Mouse (Mus musculus) heart, embryonic 15.5 days (tissue): ENCODE data around the gene Cfap300. TPM values are rescaled to one million over a fixed set of nuclear protein-coding genes. Genes with fewer than 3 reads are reported as not detected.

Source experiments
- ATAC-seq: fragments of 200-750 bp; cut with Nextera tagmentation; replicated peaks from 2 replicates; pipeline ENCODE4 v1.8.0; 2017; ENCODE audit warnings: low read depth, moderate TSS enrichment; ENCODE audit not compliant: insufficient number of reproducible peaks, insufficient read depth, low FRiP score
- H3K27ac ChIP-seq: fragments of 300-500 bp; sonication (generic); 2 replicates; pipeline ENCODE4 v1.5.1; 2015; ENCODE audit warnings: mild to moderate bottlenecking, inconsistent platforms
- H3K27me3 ChIP-seq: fragments of 300-500 bp; sonication (generic); 2 replicates; pipeline ENCODE4 v1.6.1; 2015; ENCODE audit warnings: inconsistent platforms
- H3K36me3 ChIP-seq: fragments of 300-500 bp; sonication (generic); 2 replicates; pipeline ENCODE4 v1.6.1; 2015; ENCODE audit warnings: mild to moderate bottlenecking, inconsistent platforms
- H3K4me1 ChIP-seq: fragments of 300-500 bp; sonication (generic); replicated peaks from 2 replicates; pipeline ENCODE4 v1.6.1; 2015; ENCODE audit warnings: inconsistent platforms
- H3K4me2 ChIP-seq: fragments of 300-500 bp; sonication (generic); 2 replicates; pipeline ENCODE4 v1.6.1; 2015; ENCODE audit warnings: inconsistent platforms, mild to moderate bottlenecking, moderate library complexity
- H3K4me3 ChIP-seq: fragments of 300-500 bp; sonication (generic); 2 replicates; pipeline ENCODE4 v1.5.1; 2015; ENCODE audit warnings: mild to moderate bottlenecking, inconsistent platforms
- H3K9ac ChIP-seq: fragments of 300-500 bp; sonication (generic); 2 replicates; pipeline ENCODE4 v1.6.1; 2015; ENCODE audit warnings: mild to moderate bottlenecking, inconsistent platforms
- H3K9me3 ChIP-seq: fragments of 300-500 bp; sonication (generic); replicated peaks from 2 replicates; pipeline ENCODE4 v1.6.1; 2016; ENCODE audit warnings: inconsistent platforms
- WGBS: fragments of 180-500 bp; shearing (Covaris S2); methylation state at CpG from one replicate; pipeline ENCODE4 v1.1.7; 2015; ENCODE audit warnings: mixed read lengths; 5-methylcytosine and 5-hydroxymethylcytosine counted together
- polyA plus RNA-seq: library from polyadenylated mRNA; unstranded; fragments of >200 nt; fragmentation: Nextera tagmentation; extraction: Ambion mirVana; gene quantifications from 2 replicates; pipeline ENCODE4 v1.2.1, GENCODE M21; 2015

The Cfap300 gene
- polyA plus RNA-seq, 1 experiment from 2014 or later = 5.1 TPM

DNA sequence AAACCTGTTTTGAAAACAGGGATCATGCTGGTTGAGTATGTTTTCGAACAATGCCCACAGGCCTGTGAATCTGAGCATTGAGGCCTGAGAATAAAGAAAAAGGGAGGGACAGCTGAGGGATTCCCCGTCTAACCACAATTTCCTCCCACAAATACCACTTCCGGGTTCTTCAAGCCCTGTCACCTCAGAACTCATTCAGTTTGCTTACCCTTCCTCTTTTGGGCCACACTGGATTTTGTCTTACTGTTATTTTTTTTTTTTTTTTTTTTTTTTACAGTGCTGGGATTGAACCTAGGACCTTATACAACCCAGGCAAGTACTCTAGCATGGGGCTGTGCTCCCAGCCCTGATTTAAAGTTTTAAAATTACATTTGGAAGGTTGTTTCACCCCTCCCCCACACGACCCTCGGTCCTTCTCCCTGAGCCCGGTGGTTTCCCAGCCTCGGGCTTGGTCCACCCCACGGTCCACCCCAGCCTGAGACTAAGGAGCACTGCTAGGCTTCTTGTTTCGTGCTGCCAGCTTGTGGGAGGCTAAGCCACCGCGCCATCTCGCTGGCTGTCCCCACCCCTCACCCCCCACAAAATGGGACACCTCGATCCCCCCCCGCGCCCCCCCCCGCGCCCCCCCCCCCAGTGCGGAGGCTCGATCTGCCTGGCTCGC lies 25.2 kb downstream of the Cfap300 start:
- WGBS = 36% methylated on average over 17 of the region's 20 CpGs
- Histone ChIP-seq H3K4me2 (no peak overlapping the region), H3K36me3 (no peaks in the 10 kb centered on the region), H3K4me1 (no peaks in the 10 kb centered on the region), H3K27me3 (no peaks in the 10 kb centered on the region), H3K4me3 (no peak overlapping the region), H3K9me3 (no peaks in the 10 kb centered on the region), H3K27ac (no peak overlapping the region), H3K9ac (no peak overlapping the region)
- no peak for ATAC-seq

DNA sequence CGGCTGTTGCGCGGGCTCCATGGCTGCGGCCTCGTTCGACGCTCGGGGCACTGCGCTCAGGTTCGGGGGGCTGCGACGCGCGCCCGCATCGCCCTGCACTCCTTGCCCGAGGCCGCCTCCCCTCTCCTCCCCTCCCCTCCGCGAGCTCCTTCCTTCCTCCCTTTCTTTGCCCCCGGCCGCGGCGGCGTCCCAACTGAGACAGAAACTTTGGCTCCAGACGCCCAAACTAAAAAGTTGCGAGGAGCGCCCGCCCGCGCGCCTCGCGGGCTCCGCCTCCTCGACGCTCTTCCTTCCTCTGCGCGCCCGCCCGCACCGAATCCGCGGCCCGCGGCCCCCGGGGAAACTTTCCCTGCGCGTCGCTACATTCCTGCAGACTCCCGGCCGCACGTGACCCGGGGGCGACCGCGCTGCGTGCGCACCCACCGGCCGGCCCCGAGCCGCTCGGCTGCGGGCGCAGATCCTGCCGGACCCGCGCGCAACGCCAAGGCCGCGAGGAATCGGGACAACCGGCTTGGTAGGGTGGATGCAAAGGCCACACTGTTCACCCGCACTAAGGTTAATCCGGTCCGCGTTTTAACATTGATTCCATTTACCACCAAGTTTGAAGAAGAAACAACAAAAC lies 38.1 kb downstream of the Cfap300 start, which contains the start of gene Yap1:
Gene Yap1 (minus strand): TSS at position 227 of the 622 bp plus-strand sequence.
- peaks cover 16% of the 10 kb centered on the region for H3K36me3 ChIP-seq
- peak within 1 kb of the TSS; percentile 63 for H3K4me2 ChIP-seq
- WGBS = under 1% methylated on average over 78 of the region's 79 CpGs
- H3K4me1 ChIP-seq = peaks cover 16% of the 10 kb centered on the region
- peak; percentile 87 for ATAC-seq
- peak within 1 kb of the TSS; percentile 95 for H3K4me3 ChIP-seq
- no peaks in the 10 kb centered on the region for H3K27me3 ChIP-seq
- H3K9ac ChIP-seq = peak within 1 kb of the TSS; percentile 98
- no peaks in the 10 kb centered on the region for H3K9me3 ChIP-seq
- H3K27ac ChIP-seq = peak within 1 kb of the TSS; percentile 98

DNA sequence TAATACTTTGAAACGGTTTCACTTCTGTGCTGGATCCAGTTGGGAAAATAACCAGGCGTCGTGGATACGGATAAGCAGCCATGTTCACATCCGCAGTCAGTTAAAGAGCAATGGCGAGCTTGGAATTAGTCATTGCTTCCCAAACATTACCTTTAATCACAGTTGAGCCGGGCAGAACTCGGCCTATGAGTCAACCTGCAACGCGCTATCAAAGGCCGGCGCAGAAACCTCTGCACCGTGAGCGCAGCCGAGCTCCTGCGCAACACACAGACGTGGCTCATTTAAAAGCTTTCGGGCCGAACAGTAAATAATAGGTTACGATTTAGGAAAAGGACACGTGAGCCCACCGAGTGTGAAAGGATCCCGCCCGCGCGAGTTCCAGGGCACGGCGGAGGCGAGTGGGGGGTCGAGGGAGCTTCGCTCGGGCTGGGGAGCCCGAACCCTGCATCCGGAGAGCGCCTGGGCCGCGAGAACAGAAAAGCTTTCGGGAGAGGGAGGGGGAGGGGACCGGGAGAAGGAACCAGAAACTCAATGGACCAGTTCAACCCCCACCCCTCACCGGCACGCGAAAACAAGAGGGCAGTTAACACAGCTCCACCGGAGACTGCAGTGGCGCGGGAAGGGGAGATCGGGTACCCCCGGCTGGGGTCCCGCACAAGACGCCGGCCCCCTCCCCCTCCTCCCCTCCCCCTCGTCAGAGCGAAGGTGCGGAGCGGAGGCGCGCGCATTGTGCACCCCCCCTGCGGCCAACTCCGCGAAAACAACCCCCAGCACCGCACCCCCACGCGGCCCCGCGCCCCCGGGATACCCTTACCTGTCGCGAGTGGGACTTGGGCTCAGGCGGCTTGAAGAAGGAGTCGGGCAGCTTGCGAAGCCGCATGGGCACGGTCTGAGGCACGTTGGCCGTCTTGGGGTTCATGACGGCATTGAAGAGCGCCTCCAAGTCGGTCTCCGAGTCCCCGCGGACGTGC lies 39.0 kb downstream of the Cfap300 start:
- Histone ChIP-seq H3K36me3 (peaks cover 25% of the 10 kb centered on the region), H3K4me3 (peak overlapping the region; percentile 95), H3K9me3 (no peaks in the 10 kb centered on the region), H3K9ac (peak overlapping the region; percentile 98), H3K4me1 (peaks cover 16% of the 10 kb centered on the region), H3K4me2 (peak overlapping the region; percentile 63), H3K27me3 (no peaks in the 10 kb centered on the region), H3K27ac (peak overlapping the region; percentile 98)
- under 1% methylated on average over 74 of the region's 82 CpGs for WGBS
- peak; percentile 36 for ATAC-seq

DNA sequence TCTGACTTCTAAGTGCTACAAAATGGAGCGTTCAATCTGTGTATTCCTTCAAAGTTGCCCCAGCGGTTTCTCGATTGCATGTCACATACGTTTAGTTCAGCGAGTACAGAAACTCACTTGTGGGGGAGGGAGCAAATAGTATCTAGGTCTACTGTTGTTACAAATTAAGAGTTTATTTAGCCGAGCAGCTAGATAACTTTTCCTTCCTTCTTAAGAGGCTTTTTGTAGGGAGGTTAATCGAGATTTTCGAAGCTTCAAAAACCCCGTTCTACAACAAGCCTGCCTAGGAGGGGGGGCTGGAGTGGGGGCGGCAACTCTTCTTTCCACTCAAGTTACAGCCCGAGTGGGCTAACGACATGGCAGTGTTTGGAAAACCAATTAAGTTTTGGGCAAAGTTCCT lies 39.8 kb downstream of the Cfap300 start:
- H3K9me3 ChIP-seq = no peaks in the 10 kb centered on the region
- under 1% methylated on average over 12 of the region's 12 CpGs for WGBS
- peak overlapping the region; percentile 63 for H3K4me2 ChIP-seq
- peak overlapping the region; percentile 95 for H3K4me3 ChIP-seq
- peak overlapping the region; percentile 98 for H3K9ac ChIP-seq
- no peak for ATAC-seq
- no peaks in the 10 kb centered on the region for H3K27me3 ChIP-seq
- H3K4me1 ChIP-seq = peaks cover 16% of the 10 kb centered on the region
- peaks cover 27% of the 10 kb centered on the region for H3K36me3 ChIP-seq
- peak overlapping the region; percentile 98 for H3K27ac ChIP-seq

DNA sequence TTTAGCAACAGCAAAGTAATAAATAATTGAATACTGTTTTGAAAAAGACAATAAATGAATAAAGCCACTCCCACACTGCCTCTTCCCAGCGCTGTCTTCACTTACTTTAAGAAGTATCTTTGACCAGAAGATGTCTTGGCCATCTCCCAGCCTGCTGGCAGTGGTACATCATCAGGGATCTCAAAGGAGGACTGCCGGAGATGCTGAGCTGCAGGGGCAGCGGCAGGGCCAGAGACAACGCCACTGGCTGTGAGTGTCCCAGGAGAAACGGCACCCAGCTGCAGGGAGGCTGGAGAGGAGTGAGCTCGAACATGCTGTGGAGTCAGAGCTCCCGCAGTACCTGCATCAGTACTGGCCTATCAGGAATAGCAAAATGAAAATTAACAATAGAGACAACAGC lies 41.3 kb downstream of the Cfap300 start:
- peaks cover 27% of the 10 kb centered on the region for H3K36me3 ChIP-seq
- ATAC-seq = no peak
- H3K4me2 ChIP-seq = peak overlapping the region; percentile 26; the same call in 1 of the 2 replicates
- no peak overlapping the region for H3K4me3 ChIP-seq
- H3K4me1 ChIP-seq = peaks cover 19% of the 10 kb centered on the region
- H3K9me3 ChIP-seq = no peaks in the 10 kb centered on the region
- WGBS = 43% methylated on average over 7 of the region's 7 CpGs
- no peaks in the 10 kb centered on the region for H3K27me3 ChIP-seq
- no peak overlapping the region for H3K9ac ChIP-seq
- H3K27ac ChIP-seq = no peak overlapping the region

DNA sequence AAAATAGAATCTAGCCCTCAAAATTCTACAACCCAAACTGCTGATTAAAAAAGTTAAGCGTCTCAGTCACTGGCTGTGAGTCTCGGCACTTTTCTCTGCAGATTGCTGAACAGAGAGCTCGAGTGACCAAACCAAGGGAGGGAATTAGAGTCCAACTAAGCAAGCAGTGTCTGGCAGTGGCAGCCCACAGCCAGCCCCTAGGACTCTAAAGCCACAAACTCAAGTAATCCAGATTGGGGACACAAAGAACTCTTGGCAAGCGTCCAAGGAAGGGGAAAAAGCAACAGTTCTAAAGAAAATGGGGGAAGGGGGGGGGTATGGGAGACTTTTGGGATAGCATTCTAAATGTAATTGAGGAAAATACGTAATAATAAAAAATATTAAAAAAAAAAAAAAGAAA lies 48.3 kb downstream of the Cfap300 start:
- peaks cover 9% of the 10 kb centered on the region for H3K36me3 ChIP-seq
- no peak for ATAC-seq
- 55% methylated on average over 5 of the region's 5 CpGs for WGBS
- no peaks in the 10 kb centered on the region for H3K9me3 ChIP-seq
- H3K4me1 ChIP-seq = peaks cover 51% of the 10 kb centered on the region
- no peak overlapping the region for H3K4me2 ChIP-seq
- peak overlapping the region; percentile 54 for H3K27ac ChIP-seq
- H3K9ac ChIP-seq = no peak overlapping the region
- no peak overlapping the region for H3K4me3 ChIP-seq
- no peaks in the 10 kb centered on the region for H3K27me3 ChIP-seq

- Histone ChIP-seq H3K9ac (no peak overlapping the region), H3K4me2 (no peak overlapping the region), H3K4me1 (peaks cover 55% of the 10 kb centered on the region), H3K4me3 (no peak overlapping the region), H3K36me3 (peaks cover 4% of the 10 kb centered on the region; the same call in 1 of the 2 replicates), H3K27ac (peak overlapping the region; percentile 34; the same call in 1 of the 2 replicates), H3K9me3 (no peaks in the 10 kb centered on the region), H3K27me3 (no peaks in the 10 kb centered on the region)
- 38% methylated on average over 3 of the region's 3 CpGs for WGBS
- ATAC-seq = no peak
Observed at GRCm38 (mm10) chr9:7992651-7993050, 50.0 kb downstream of the Cfap300 start.

DNA sequence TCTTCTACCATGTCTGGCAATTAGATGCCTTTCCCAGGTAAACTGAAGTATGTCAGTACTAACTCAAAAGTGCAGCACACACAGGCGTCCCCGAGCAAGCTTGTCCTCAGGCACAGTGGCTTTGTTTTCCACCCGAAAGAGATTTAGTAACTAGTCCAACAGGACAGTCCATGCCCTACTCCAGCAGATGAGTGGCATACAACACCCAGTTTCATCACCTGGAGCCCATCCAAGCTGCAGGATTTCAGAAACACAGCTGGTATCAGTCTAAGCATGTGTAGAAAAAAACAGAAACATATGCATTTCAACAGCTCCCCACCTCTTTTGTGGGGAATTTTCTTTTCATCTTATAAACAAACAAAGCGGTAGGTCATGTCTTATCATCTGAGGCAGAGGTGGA lies 51.7 kb downstream of the Cfap300 start:
- H3K36me3 ChIP-seq = peaks cover 8% of the 10 kb centered on the region; the same call in 1 of the 2 replicates
- no peak overlapping the region for H3K27ac ChIP-seq
- H3K4me2 ChIP-seq = no peak overlapping the region
- no peaks in the 10 kb centered on the region for H3K9me3 ChIP-seq
- no peak overlapping the region for H3K4me3 ChIP-seq
- H3K9ac ChIP-seq = no peak overlapping the region
- no peaks in the 10 kb centered on the region for H3K27me3 ChIP-seq
- ATAC-seq = no peak
- H3K4me1 ChIP-seq = peaks cover 54% of the 10 kb centered on the region
- WGBS = 55% methylated on average over 4 of the region's 4 CpGs

DNA sequence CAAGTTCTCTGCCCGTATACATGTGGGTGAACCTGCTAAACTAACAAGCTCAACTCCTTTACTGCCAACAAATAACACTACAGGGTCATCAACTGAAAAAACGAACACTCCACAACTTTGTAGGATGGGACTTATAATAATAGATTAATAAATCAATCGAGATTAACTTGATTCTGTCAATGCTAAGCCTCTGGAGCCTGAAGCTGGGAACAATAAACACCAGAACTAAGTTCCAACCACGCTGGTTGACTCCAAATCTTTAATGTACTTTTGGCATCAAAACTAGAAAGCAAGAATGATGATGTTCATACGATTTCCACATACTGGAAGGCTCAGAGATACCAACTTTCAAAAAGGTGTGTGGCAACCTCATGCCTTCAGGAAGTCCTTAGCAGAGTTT lies 55.5 kb downstream of the Cfap300 start:
- no peak for ATAC-seq
- Histone ChIP-seq H3K4me1 (peaks cover 56% of the 10 kb centered on the region), H3K36me3 (peaks cover 8% of the 10 kb centered on the region; the same call in 1 of the 2 replicates), H3K9ac (no peak overlapping the region), H3K4me3 (no peak overlapping the region), H3K27me3 (no peaks in the 10 kb centered on the region), H3K9me3 (no peaks in the 10 kb centered on the region), H3K4me2 (no peak overlapping the region), H3K27ac (no peak overlapping the region)
- 74% methylated on average over 5 of the region's 5 CpGs for WGBS

- H3K27ac ChIP-seq = peak overlapping the region; percentile 83
- no peak overlapping the region for H3K9ac ChIP-seq
- no peak overlapping the region for H3K4me3 ChIP-seq
- peaks cover 56% of the 10 kb centered on the region for H3K4me1 ChIP-seq
- no peaks in the 10 kb centered on the region for H3K9me3 ChIP-seq
- 43% methylated on average over 4 of the region's 4 CpGs for WGBS
- H3K4me2 ChIP-seq = peak overlapping the region; percentile 37; the same call in 1 of the 2 replicates
- ATAC-seq = no peak
- H3K36me3 ChIP-seq = peaks cover 8% of the 10 kb centered on the region; the same call in 1 of the 2 replicates
- no peaks in the 10 kb centered on the region for H3K27me3 ChIP-seq
Observed at GRCm38 (mm10) chr9:7984287-7984686, 58.3 kb downstream of the Cfap300 start.

GRCm38 (mm10) chr9:7983665-7984064 lies 59.0 kb downstream of the Cfap300 start:
- ATAC-seq = 0 out of 2 replicates have a peak, but pooled peaks have one; percentile 32
- no peaks in the 10 kb centered on the region for H3K27me3 ChIP-seq
- H3K4me2 ChIP-seq = peak overlapping the region; percentile 37
- H3K9me3 ChIP-seq = no peaks in the 10 kb centered on the region
- H3K9ac ChIP-seq = peak overlapping the region; percentile 40
- H3K4me3 ChIP-seq = no peak overlapping the region
- peaks cover 8% of the 10 kb centered on the region; the same call in 1 of the 2 replicates for H3K36me3 ChIP-seq
- peak overlapping the region; percentile 83 for H3K27ac ChIP-seq
- 23% methylated on average over 2 of the region's 2 CpGs for WGBS
- H3K4me1 ChIP-seq = peaks cover 54% of the 10 kb centered on the region
